Mouse (Mus musculus): ENCODE data around the gene Atp13a3.
"Not testable (repeated sequence)": the region's sequence is repeated elsewhere in the genome, so short reads cannot be mapped to it uniquely, and the experiment has no call there.

Atp13a3 gene

GRCm38 (mm10) chr16:30353489-30353888, 52.3 kb downstream of the Atp13a3 start:
- DNase-seq (ENCODE audit: low read depth, low spot score): not testable (repeated sequence)

GRCm38 (mm10) chr16:30314236-30314635, 91.5 kb downstream of the Atp13a3 start:
- peak; percentile 42 for DNase-seq (ENCODE audit: low read depth, low spot score)

- DNase-seq (ENCODE audit: low read depth, low spot score): no peak
Measured at GRCm38 (mm10) chr16:30310647-30311046, 95.1 kb downstream of the Atp13a3 start, which contains the start of gene Gp5. Gene Gp5 (minus strand): TSS chr16:30310779.

- DNase-seq (ENCODE audit: low read depth, low spot score): no peak
Measured at GRCm38 (mm10) chr16:30310171-30310515, 95.6 kb downstream of the Atp13a3 start.

- no peak for DNase-seq (ENCODE audit: low read depth, low spot score)
Measured at GRCm38 (mm10) chr16:30309395-30310170, 96.2 kb downstream of the Atp13a3 start.

GRCm38 (mm10) chr16:30308616-30309394, 97.0 kb downstream of the Atp13a3 start:
- DNase-seq (ENCODE audit: low read depth, low spot score): no peak

- no peak for DNase-seq (ENCODE audit: low read depth, low spot score)
Measured at GRCm38 (mm10) chr16:30307961-30308615, 97.7 kb downstream of the Atp13a3 start.

- no peak for DNase-seq (ENCODE audit: low read depth, low spot score)
Measured at GRCm38 (mm10) chr16:30307306-30307705, 98.5 kb downstream of the Atp13a3 start.

- DNase-seq (ENCODE audit: low read depth, low spot score): no peak
Measured at GRCm38 (mm10) chr16:30306102-30306501, 99.7 kb downstream of the Atp13a3 start.

GRCm38 (mm10) chr16:30304236-30304635, 101.5 kb downstream of the Atp13a3 start:
- no peak for DNase-seq (ENCODE audit: low read depth, low spot score)

- DNase-seq (ENCODE audit: low read depth, low spot score): no peak
Measured at GRCm38 (mm10) chr16:30303411-30303810, 102.4 kb downstream of the Atp13a3 start.

GRCm38 (mm10) chr16:30302686-30303085, 103.1 kb downstream of the Atp13a3 start:
- no peak for DNase-seq (ENCODE audit: low read depth, low spot score)

GRCm38 (mm10) chr16:30299711-30300277, 106.0 kb downstream of the Atp13a3 start:
- DNase-seq (ENCODE audit: low read depth, low spot score): no peak

GRCm38 (mm10) chr16:30297450-30297849, 108.3 kb downstream of the Atp13a3 start:
- DNase-seq (ENCODE audit: low read depth, low spot score): no peak

GRCm38 (mm10) chr16:30296601-30297275, 109.0 kb downstream of the Atp13a3 start:
- DNase-seq (ENCODE audit: low read depth, low spot score): no peak

GRCm38 (mm10) chr16:30295106-30295505, 110.7 kb downstream of the Atp13a3 start:
- no peak for DNase-seq (ENCODE audit: low read depth, low spot score)

GRCm38 (mm10) chr16:30290436-30290835, 115.3 kb downstream of the Atp13a3 start:
- DNase-seq (ENCODE audit: low read depth, low spot score): no peak

GRCm38 (mm10) chr16:30285701-30286100, 120.1 kb downstream of the Atp13a3 start:
- no peak for DNase-seq (ENCODE audit: low read depth, low spot score)

GRCm38 (mm10) chr16:30283743-30284337, 121.9 kb downstream of the Atp13a3 start:
- DNase-seq (ENCODE audit: low read depth, low spot score): peak; percentile 67

GRCm38 (mm10) chr16:30282844-30283495, 122.8 kb downstream of the Atp13a3 start, which contains the start of gene Lrrc15:
Gene Lrrc15 (minus strand): TSS chr16:30283256.
- no peak for DNase-seq (ENCODE audit: low read depth, low spot score)

Measured in embryo, embryonic 11.5 days (tissue).